Mouse (Mus musculus): ENCODE results near the gene Olfr6. TPM values are rescaled to one million over a fixed set of nuclear protein-coding genes. Genes with fewer than 3 reads are reported as not detected.
"Not testable (repeated sequence)": the region's sequence is repeated elsewhere in the genome, so short reads cannot be mapped to it uniquely, and the experiment has no call there.

The Olfr6 gene
- total RNA-seq (2021), result not detected

DNA sequence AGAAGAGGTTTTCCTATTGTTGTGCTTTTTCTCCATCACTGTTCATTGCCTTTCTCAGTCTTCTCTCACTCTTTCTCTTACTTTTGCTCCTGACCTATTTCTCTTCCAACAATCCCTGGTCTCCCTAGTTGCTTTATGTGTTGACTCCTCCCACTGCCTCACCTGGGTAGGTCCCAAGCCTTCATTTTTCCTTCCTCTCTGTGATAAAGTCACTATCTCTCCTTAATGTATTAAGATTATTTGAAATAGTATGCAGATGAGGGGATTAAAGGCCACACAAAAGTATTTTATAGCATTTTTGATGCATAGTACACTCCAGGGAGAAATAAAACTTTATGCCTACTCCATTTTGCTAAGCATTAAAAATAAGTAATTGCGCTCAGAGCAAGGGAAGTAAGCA, at the start of gene Olfr6:
Gene Olfr6, minus strand, starts transcription at position 101 of the 400 bp plus-strand sequence.
- no peak for DNase-seq (ENCODE audit: low spot score in 2 of 2)
- intact Hi-C loops (cut with DNase I), result no loop called here

DNA sequence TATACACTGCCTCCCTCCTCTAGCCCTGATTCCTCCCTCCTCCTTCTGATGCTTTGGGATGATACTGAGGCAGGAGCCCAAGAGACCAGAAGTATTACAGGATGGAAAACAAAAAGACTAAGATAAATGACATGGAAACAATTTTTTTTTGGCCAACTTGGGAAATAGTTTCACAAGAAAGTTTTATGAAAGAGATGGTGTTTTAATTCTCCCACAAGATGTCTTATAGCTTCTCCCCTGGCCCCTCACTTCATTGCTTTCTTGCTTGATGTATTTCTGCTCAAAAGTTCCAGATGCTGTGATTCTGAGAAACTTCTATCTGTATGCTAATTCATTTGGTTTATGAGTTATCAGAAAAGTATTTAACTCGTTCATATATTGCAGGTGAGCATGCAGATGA, 42.2 kb upstream of the Olfr6 start, which contains the start of gene Olfr2:
Gene Olfr2, minus strand, starts transcription at position 101 of the 400 bp plus-strand sequence.
- intact Hi-C loops (cut with DNase I), result no loop called here
- no peak for DNase-seq (ENCODE audit: low spot score in 2 of 2)

- intact Hi-C loops (cut with DNase I), result no loop called here
- no peak for DNase-seq (ENCODE audit: low spot score in 2 of 2)
Measured at GRCm38 (mm10) chr7:107004169-107004568, 40.4 kb upstream of the Olfr6 start.

- intact Hi-C loops (cut with DNase I), result no loop called here
- DNase-seq (ENCODE audit: low spot score in 2 of 2), result no peak
Measured at GRCm38 (mm10) chr7:107000798-107001197, 37.1 kb upstream of the Olfr6 start.

- intact Hi-C loops (cut with DNase I), result no loop called here
Measured at GRCm38 (mm10) chr7:106985236-106985635, 21.5 kb upstream of the Olfr6 start.

GRCm38 (mm10) chr7:106975353-106975752, 11.6 kb upstream of the Olfr6 start, which contains the start of gene Olfr711:
Gene Olfr711, minus strand, starts transcription at chr7:106975453.
- no peak for DNase-seq (ENCODE audit: low spot score in 2 of 2)
- intact Hi-C loops (cut with DNase I), result no loop called here

More at GRCm38 (mm10) chr7:106985236-106985635, 21.5 kb upstream of the Olfr6 start:
- DNase-seq (ENCODE audit: low spot score in 2 of 2), result no peak

DNA sequence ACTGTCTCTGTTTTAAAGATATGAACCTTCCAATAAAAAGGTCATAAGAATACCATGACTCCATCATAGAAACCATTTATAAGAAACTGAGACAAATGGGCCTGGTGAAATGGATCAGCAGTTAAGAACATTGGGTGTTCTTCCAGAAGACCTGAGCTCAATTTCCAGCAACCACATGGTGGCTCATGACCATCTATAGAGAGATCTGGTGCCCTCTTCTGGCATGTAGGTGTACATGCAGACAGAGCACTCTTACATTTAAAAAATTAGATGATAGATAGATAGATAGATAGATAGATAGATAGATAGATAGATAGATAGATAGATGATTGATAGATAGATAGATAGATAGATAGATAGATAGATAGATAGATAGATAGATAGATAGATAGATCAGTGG, 3.8 kb upstream of the Olfr6 start:
- DNase-seq (ENCODE audit: low spot score in 2 of 2); intact Hi-C loops (cut with DNase I): not testable (repeated sequence)

- no peak for DNase-seq (ENCODE audit: low spot score in 2 of 2)
- intact Hi-C loops (cut with DNase I), result no loop called here
Measured at GRCm38 (mm10) chr7:106948212-106948611, 15.5 kb downstream of the Olfr6 start, which contains the start of gene Olfr710. Gene Olfr710, minus strand, starts transcription at chr7:106948312.

DNA sequence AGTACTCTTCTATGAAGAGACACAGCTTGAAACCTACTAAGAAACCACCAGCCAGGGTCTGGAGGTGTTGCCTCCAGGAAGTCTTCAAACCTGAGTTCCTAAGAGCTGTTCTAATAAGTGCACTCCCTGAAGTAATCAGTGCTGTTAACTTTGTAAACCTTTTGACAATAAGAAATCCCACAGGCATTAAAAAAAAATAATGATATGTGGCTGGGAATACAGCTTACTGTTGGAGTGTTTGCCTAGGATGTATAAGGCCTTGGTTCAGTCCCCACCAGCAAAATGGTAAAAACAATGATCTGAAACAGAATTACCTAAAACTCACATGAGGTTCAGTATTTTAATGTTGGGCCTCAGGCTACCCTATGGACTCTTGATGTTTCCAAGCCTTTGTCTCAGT, 31.6 kb downstream of the Olfr6 start, which contains the start of gene Olfr709-ps1:
Gene Olfr709-ps1, minus strand, starts transcription at position 101 of the 400 bp plus-strand sequence.
- intact Hi-C loops (cut with DNase I), result no loop called here
- DNase-seq (ENCODE audit: low spot score in 2 of 2), result no peak

DNA sequence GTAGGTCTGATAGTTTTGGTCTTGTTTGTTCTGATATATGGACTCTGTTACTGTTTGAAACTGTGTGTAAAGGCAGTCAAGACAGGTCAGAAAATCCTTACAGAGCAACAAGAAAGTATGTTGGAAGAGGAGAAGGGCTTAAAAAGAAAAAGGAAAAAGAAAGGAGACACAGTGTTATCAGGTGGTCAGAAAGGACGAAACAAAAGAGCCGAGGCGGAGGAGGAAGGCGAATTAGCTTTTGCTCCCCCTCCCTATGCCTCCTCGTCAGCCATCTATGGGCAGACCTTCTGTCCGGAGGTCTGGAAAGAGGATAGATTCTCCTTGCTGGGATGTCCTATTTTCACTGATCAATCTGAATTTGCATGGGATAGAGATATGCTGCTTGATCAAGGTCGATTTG, 42.8 kb downstream of the Olfr6 start:
- intact Hi-C loops (cut with DNase I); DNase-seq (ENCODE audit: low spot score in 2 of 2): not testable (repeated sequence)

GRCm38 (mm10) chr7:106907676-106908075, 56.1 kb downstream of the Olfr6 start, which contains the start of gene Olfr1532-ps1:
Gene Olfr1532-ps1, plus strand, starts transcription at chr7:106908001.
- intact Hi-C loops (cut with DNase I), result no loop called here
- DNase-seq (ENCODE audit: low spot score in 2 of 2), result no peak

Other genes starting within 250 kb of the Olfr6 start
- gene Olfr695, start 247.5 kb downstream of the Olfr6 start, total RNA-seq (2021), result not detected
- not detected for gene Olfr697, start 221.5 kb downstream of the Olfr6 start, total RNA-seq (2021)
- not detected for gene Olfr698, start 208.5 kb downstream of the Olfr6 start, total RNA-seq (2021)
- not detected for gene Olfr699, start 170.7 kb downstream of the Olfr6 start, total RNA-seq (2021)
- gene Olfr700, start 155.1 kb downstream of the Olfr6 start, total RNA-seq (2021), result not detected
- not detected for gene Olfr701, start 149.8 kb downstream of the Olfr6 start, total RNA-seq (2021)
- gene Olfr702, start 130.0 kb downstream of the Olfr6 start, total RNA-seq (2021), result not detected
- gene Olfr703, start 120.6 kb downstream of the Olfr6 start, total RNA-seq (2021), result not detected
- gene Olfr704, start 100.8 kb downstream of the Olfr6 start, total RNA-seq (2021), result not detected
- not detected for gene Olfr705, start 87.0 kb downstream of the Olfr6 start, total RNA-seq (2021)
- not detected for gene Olfr706, start 75.8 kb downstream of the Olfr6 start, total RNA-seq (2021)
- gene Olfr707, start 62.7 kb downstream of the Olfr6 start, total RNA-seq (2021), result not detected
- gene Olfr1532-ps1, start 55.9 kb downstream of the Olfr6 start, total RNA-seq (2021), result not detected
- gene Olfr709-ps1, start 31.7 kb downstream of the Olfr6 start, total RNA-seq (2021), result under 1 TPM in 1 of 2 experiments, not detected in 1; 0.09 TPM
- gene Olfr710, start 15.6 kb downstream of the Olfr6 start, total RNA-seq (2021), result not detected
- not detected for gene Olfr711, start 11.5 kb upstream of the Olfr6 start, total RNA-seq (2021)
- gene Olfr2, start 42.1 kb upstream of the Olfr6 start, total RNA-seq (2021), result not detected
- not detected for gene Olfr713, start 67.2 kb upstream of the Olfr6 start, total RNA-seq (2021)
- gene Olfr714, start 107.0 kb upstream of the Olfr6 start, total RNA-seq (2021), result not detected
- not detected for gene Olfr17, start 129.3 kb upstream of the Olfr6 start, total RNA-seq (2021)
- gene Olfr715b, start 146.4 kb upstream of the Olfr6 start, total RNA-seq (2021), result not detected
- gene Olfr715, start 167.1 kb upstream of the Olfr6 start, total RNA-seq (2021), result not detected
- gene Olfr716, start 174.4 kb upstream of the Olfr6 start, total RNA-seq (2021), result not detected
- not detected for gene Nlrp14, start 203.1 kb upstream of the Olfr6 start, total RNA-seq (2021)
- gene Rbmxl2, start 245.5 kb upstream of the Olfr6 start, total RNA-seq (2021), result not detected

Data from left cerebral cortex, postnatal 36 days (tissue).